Mouse (Mus musculus) adipocyte (in vitro differentiated cells): ENCODE measurements around the gene Recql5.
"Not testable (repeated sequence)": the region's sequence is repeated elsewhere in the genome, so short reads cannot be mapped to it uniquely, and the experiment has no call there.

Experiments used
- DNase-seq: peaks from one replicate; pipeline ENCODE4 v3.0.0-alpha.2; 2016; ENCODE audit warnings: low spot score

Recql5 gene

DNA sequence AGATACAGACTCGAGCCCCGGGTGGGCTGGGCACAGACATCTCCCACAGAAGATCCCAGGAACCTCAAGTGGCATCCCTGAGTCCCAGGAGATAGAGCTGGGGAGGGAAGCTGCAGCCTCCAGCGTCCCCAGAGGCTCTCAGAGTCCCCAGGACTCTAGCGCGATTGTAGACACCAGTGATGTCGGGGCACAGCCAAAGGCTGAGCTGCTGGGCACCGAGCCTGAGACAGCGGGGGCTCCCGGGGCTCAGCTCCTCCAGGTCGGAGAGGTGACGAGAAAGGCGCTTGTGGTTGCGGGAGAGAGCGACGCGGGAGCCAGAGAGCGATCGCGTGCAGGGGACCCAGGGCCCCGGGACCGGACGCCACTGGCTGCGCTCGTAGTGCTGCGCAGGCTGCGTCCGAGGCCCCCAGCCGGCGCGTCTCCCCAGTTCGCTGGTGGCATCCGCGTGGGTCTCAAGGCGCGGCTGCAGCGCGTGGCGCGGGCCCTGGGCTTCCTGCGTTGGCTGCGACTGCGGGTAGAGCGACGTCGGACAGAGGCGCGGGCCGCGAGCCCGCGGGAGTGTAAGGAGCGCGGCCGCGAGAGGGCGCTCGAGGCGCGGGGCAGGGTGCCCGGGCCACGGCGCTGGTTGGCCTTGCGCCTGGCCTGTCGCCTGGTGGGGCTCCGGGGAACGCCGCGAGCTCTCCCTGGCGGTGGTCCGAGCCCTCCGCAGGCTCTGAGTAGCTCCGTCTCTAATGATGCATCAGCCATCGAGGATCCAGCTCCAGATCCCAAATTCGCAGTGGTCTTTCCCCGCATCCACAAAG lies 73.9 kb downstream of the Recql5 start:
- DNase-seq = peak; percentile 23

GRCm38 (mm10) chr11:115858354-115858753 lies 74.9 kb downstream of the Recql5 start, which contains the start of gene Myo15b:
Gene Myo15b (plus strand): TSS chr11:115858406.
- DNase-seq = no peak

- DNase-seq = no peak
Measured at GRCm38 (mm10) chr11:115857936-115858335, 75.3 kb downstream of the Recql5 start.

DNA sequence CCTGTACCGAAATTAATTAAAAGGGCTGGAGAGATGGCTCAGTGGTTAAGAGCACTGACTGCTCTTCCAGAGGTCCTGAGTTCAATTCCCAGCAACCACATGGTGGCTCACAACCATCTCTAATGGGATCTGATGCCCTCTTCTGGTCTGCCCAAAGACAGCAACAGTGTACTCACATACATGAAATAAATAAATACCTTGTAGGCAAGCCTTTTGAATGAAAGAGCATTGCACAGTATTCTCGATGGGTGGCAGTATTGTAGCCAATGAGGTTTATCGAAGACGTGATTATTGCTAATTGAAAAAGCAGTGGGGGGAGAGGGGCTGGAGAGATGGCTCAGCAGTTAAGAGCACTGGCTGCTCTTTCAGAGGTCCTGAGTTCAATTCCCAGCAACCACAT lies 76.1 kb downstream of the Recql5 start:
- not testable (repeated sequence) for DNase-seq

GRCm38 (mm10) chr11:115854674-115855073 lies 78.6 kb downstream of the Recql5 start:
- DNase-seq = no peak

- DNase-seq = no peak
Measured at GRCm38 (mm10) chr11:115845819-115846218, 87.5 kb downstream of the Recql5 start.

GRCm38 (mm10) chr11:115844240-115844639 lies 89.0 kb downstream of the Recql5 start:
- no peak for DNase-seq

DNA sequence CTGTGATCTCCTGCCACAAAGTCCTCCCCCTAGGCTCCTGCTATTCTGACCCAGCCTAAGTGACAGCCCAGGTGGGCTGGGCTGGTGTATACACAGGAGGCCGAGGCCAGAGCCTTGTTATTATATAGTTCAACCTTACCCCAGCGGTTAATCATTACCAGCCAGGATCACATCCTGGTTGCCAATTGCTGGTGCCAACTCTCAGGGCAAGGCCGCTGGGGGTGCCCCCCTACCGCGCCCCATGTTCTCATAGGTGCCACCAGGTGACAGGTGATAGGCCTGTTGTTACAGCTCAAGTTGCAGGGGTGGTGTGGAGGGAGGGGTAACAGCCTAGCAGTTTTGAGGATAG lies 89.4 kb downstream of the Recql5 start:
- DNase-seq = no peak

DNA sequence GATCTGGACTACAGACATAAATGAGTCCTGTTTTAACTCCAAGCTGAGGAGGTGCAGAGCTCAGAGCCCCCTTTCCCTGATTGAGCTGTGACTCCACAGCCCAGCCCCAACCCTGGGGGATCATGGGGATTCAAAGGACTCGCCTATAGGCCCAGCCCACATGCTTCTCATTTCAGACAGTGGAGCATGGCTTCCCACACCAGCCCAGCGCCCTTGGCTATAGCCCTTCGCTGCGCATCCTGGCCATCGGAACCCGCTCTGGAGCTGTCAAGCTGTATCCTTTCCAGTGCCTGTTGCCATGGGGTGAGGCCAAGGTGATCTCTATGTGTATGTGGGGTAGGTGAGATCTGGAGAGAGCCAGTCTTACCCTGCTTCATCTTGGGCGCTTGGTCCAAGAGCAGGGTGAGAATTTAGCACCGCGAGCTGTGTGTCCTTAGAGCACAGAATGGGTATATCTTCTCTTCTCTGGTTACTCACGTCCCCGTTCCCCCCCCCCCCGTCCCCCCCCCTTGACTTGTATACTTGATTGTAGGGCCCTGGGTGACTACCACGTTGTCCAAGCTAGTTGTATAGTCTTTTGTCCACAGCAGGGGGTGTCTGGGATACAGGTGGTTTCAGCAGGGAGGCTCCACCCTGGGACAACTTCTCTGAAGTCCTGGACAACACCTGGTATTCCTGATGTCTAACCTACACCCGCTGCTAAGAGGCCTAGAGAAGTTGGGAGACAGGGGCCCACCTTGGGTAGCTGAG lies 90.0 kb downstream of the Recql5 start:
- DNase-seq = no peak
